Mouse (Mus musculus) intestine, embryonic 16.5 days (tissue): ENCODE results near the gene Camta1. TPM values are rescaled to one million over a fixed set of nuclear protein-coding genes. Genes with fewer than 3 reads are reported as not detected.

ENCODE experiments used
- ATAC-seq: fragments of 200-750 bp; cut with Nextera tagmentation; 2 replicates; pipeline ENCODE4 v1.8.0; 2017; ENCODE audit warnings: moderate TSS enrichment, moderate library complexity
- H3K27ac ChIP-seq: fragments of 300-500 bp; sonication (generic); 2 replicates; pipeline ENCODE4 v1.5.1; 2014; ENCODE audit warnings: mild to moderate bottlenecking, low read length
- H3K27me3 ChIP-seq: fragments of 300-500 bp; sonication (generic); replicated peaks from 2 replicates; pipeline ENCODE4 v1.6.1; 2014; ENCODE audit warnings: low read length, control low read depth, mixed read lengths; ENCODE audit not compliant: control insufficient read depth, insufficient read depth
- H3K36me3 ChIP-seq: fragments of 300-500 bp; sonication (generic); 2 replicates; pipeline ENCODE4 v1.6.1; 2014; ENCODE audit warnings: low read length, control low read depth; ENCODE audit not compliant: control insufficient read depth, insufficient read depth
- H3K4me1 ChIP-seq: fragments of 300-500 bp; sonication (generic); 2 replicates; pipeline ENCODE4 v1.6.1; 2014; ENCODE audit warnings: low read length, control low read depth, mixed read lengths; ENCODE audit not compliant: control insufficient read depth, insufficient read depth
- H3K4me2 ChIP-seq: fragments of 300-500 bp; sonication (generic); 2 replicates; pipeline ENCODE4 v1.6.1; 2014; ENCODE audit warnings: low read depth, low read length, control low read depth
- H3K4me3 ChIP-seq: fragments of 300-500 bp; sonication (generic); 2 replicates; pipeline ENCODE4 v1.5.1; 2014; ENCODE audit warnings: mild to moderate bottlenecking, low read length
- H3K9ac ChIP-seq: fragments of 300-500 bp; sonication (generic); 2 replicates; pipeline ENCODE4 v1.6.1; 2014; ENCODE audit warnings: low read depth, low read length
- H3K9me3 ChIP-seq: fragments of 300-500 bp; sonication (generic); 2 replicates; pipeline ENCODE4 v1.6.1; 2016; ENCODE audit warnings: low read length, control low read depth; ENCODE audit not compliant: control insufficient read depth
- WGBS: fragments of 180-500 bp; shearing (Covaris S2); extraction: QIAGEN DNeasy Blood & Tissue Kit; methylation state at CpG from one replicate; pipeline ENCODE4 v1.1.7; 2014; 5-methylcytosine and 5-hydroxymethylcytosine counted together
- polyA plus RNA-seq: library from polyadenylated mRNA; unstranded; fragments of >200 nt; fragmentation: Nextera tagmentation; extraction: Ambion mirVana; gene quantifications from 2 replicates; pipeline ENCODE4 v1.2.1, GENCODE M21; 2015

Gene Camta1
- polyA plus RNA-seq, 1 experiment from 2014 or later: 69.1 TPM

GRCm38 (mm10) chr4:151306311-151306765 lies 555.3 kb downstream of the Camta1 start:
- H3K36me3 ChIP-seq: no peaks in the 10 kb centered on the region
- peaks cover 6% of the 10 kb centered on the region; the same call in 1 of the 2 replicates for H3K4me1 ChIP-seq
- ATAC-seq: no peak
- no peaks in the 10 kb centered on the region for H3K27me3 ChIP-seq
- 58% methylated on average over 11 of the region's 11 CpGs for WGBS
- no peaks in the 10 kb centered on the region for H3K9me3 ChIP-seq
- H3K9ac ChIP-seq: no peak overlapping the region
- no peak overlapping the region for H3K4me3 ChIP-seq
- H3K27ac ChIP-seq: no peak overlapping the region
- no peak overlapping the region for H3K4me2 ChIP-seq

- no peak for ATAC-seq
- Histone ChIP-seq H3K4me3 (no peak overlapping the region), H3K36me3 (no peaks in the 10 kb centered on the region), H3K4me2 (no peak overlapping the region), H3K27ac (no peak overlapping the region), H3K27me3 (no peaks in the 10 kb centered on the region), H3K9me3 (no peaks in the 10 kb centered on the region), H3K4me1 (peaks cover 6% of the 10 kb centered on the region; the same call in 1 of the 2 replicates), H3K9ac (no peak overlapping the region)
- 80% methylated on average over 6 of the region's 6 CpGs for WGBS
These were observed 555.9 kb downstream of the Camta1 start for GRCm38 (mm10) chr4:151305761-151306160.

- H3K9ac ChIP-seq: no peak overlapping the region
- WGBS: 76% methylated on average over 3 of the region's 3 CpGs
- ATAC-seq: no peak
- H3K4me3 ChIP-seq: no peak overlapping the region
- peaks cover 2% of the 10 kb centered on the region; the same call in 1 of the 2 replicates for H3K4me1 ChIP-seq
- no peaks in the 10 kb centered on the region for H3K36me3 ChIP-seq
- no peak overlapping the region for H3K27ac ChIP-seq
- H3K4me2 ChIP-seq: no peak overlapping the region
- no peaks in the 10 kb centered on the region for H3K27me3 ChIP-seq
- no peaks in the 10 kb centered on the region for H3K9me3 ChIP-seq
These were observed 557.7 kb downstream of the Camta1 start for GRCm38 (mm10) chr4:151303931-151304330.

GRCm38 (mm10) chr4:151303436-151303835 lies 558.2 kb downstream of the Camta1 start:
- Histone ChIP-seq H3K9me3 (no peaks in the 10 kb centered on the region), H3K4me2 (no peak overlapping the region), H3K36me3 (no peaks in the 10 kb centered on the region), H3K9ac (no peak overlapping the region), H3K27ac (no peak overlapping the region), H3K4me3 (no peak overlapping the region), H3K4me1 (peaks cover 2% of the 10 kb centered on the region; the same call in 1 of the 2 replicates), H3K27me3 (no peaks in the 10 kb centered on the region)
- no peak for ATAC-seq
- 85% methylated on average over 5 of the region's 5 CpGs for WGBS

- Histone ChIP-seq H3K4me3 (no peak overlapping the region), H3K4me2 (no peak overlapping the region), H3K27me3 (no peaks in the 10 kb centered on the region), H3K27ac (no peak overlapping the region), H3K9me3 (no peaks in the 10 kb centered on the region), H3K9ac (no peak overlapping the region), H3K36me3 (no peaks in the 10 kb centered on the region), H3K4me1 (peaks cover 2% of the 10 kb centered on the region; the same call in 1 of the 2 replicates)
- 40% methylated on average over 11 of the region's 11 CpGs for WGBS
- ATAC-seq: no peak
These were observed 559.2 kb downstream of the Camta1 start for GRCm38 (mm10) chr4:151302195-151303126.

GRCm38 (mm10) chr4:151301337-151301736 lies 560.3 kb downstream of the Camta1 start:
- Histone ChIP-seq H3K27me3 (no peaks in the 10 kb centered on the region), H3K27ac (no peak overlapping the region), H3K4me2 (no peak overlapping the region), H3K9ac (no peak overlapping the region), H3K9me3 (no peaks in the 10 kb centered on the region), H3K36me3 (no peaks in the 10 kb centered on the region), H3K4me1 (peaks cover 2% of the 10 kb centered on the region; the same call in 1 of the 2 replicates), H3K4me3 (no peak overlapping the region)
- 40% methylated on average over 9 of the region's 9 CpGs for WGBS
- no peak for ATAC-seq

DNA sequence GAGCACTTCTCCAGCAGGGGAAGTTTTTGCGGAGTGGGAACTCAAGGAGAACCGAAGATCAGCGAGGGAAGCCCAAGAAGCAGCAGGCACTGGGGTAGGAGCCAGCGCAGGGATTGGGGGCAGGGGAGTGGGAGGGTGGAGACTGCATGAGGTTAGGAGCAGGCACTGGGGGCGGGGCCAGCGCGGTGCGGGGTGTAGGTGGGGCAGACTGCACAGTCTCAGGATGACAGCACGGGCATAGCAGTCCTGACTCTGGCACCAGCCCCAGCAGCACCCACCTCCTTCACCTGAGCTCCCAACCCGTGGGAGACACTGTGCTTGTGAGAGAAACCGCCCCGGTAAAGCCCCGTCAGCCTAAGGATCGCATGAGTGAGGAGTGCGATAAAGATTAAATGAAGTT lies 561.0 kb downstream of the Camta1 start:
- no peak overlapping the region for H3K9ac ChIP-seq
- no peaks in the 10 kb centered on the region for H3K36me3 ChIP-seq
- no peak overlapping the region for H3K27ac ChIP-seq
- no peak overlapping the region for H3K4me2 ChIP-seq
- no peaks in the 10 kb centered on the region for H3K27me3 ChIP-seq
- ATAC-seq: 0 out of 2 replicates have a peak, but pooled peaks have one; percentile 48
- H3K4me1 ChIP-seq: peaks cover 2% of the 10 kb centered on the region; the same call in 1 of the 2 replicates
- no peak overlapping the region for H3K4me3 ChIP-seq
- H3K9me3 ChIP-seq: no peaks in the 10 kb centered on the region
- WGBS: 17% methylated on average over 15 of the region's 15 CpGs

GRCm38 (mm10) chr4:151295515-151296203 lies 566.0 kb downstream of the Camta1 start:
- Histone ChIP-seq H3K27ac (no peak overlapping the region), H3K4me2 (no peak overlapping the region), H3K4me1 (no peaks in the 10 kb centered on the region), H3K27me3 (no peaks in the 10 kb centered on the region), H3K9ac (no peak overlapping the region), H3K36me3 (no peaks in the 10 kb centered on the region), H3K9me3 (no peaks in the 10 kb centered on the region), H3K4me3 (no peak overlapping the region)
- 79% methylated on average over 13 of the region's 13 CpGs for WGBS
- ATAC-seq: no peak

- no peak for ATAC-seq
- 60% methylated on average over 6 of the region's 6 CpGs for WGBS
- Histone ChIP-seq H3K9ac (no peak overlapping the region), H3K4me1 (no peaks in the 10 kb centered on the region), H3K4me2 (no peak overlapping the region), H3K9me3 (no peaks in the 10 kb centered on the region), H3K27ac (no peak overlapping the region), H3K4me3 (no peak overlapping the region), H3K36me3 (no peaks in the 10 kb centered on the region), H3K27me3 (no peaks in the 10 kb centered on the region)
These were observed 572.6 kb downstream of the Camta1 start for GRCm38 (mm10) chr4:151288893-151289585.
